Comparison of ENCODE assay signal across 23 mouse cellular contexts in genomic region chr10:112648986-112649385, GRCm38 (mm10).
"Had no signal": no experiment of that assay in that cellular context is flagged by ENCODE, and none has a peak within 500 bp of the region (broad histone marks: within the 10 kb centered on the region; RNA-seq: fewer than 3 reads in every experiment).

No protein-coding gene starts in this region.

- H3K27ac ChIP-seq: heart, embryonic 10.5 days; hindbrain, embryonic 10.5 days; hindbrain, embryonic 12.5 days; hindbrain, embryonic 14.5 days; intestine, embryonic 15.5 days; layer of hippocampus, adult 2 months; left cerebral cortex, adult 2 months; limb, embryonic 10.5 days; limb, embryonic 12.5 days; liver, embryonic 13.5 days; liver, embryonic 15.5 days had no signal

- H3K4me3 ChIP-seq: heart, embryonic 10.5 days; heart, embryonic 12.5 days; hindbrain, embryonic 10.5 days; hindbrain, embryonic 12.5 days; intestine, embryonic 15.5 days; layer of hippocampus, adult 2 months; left cerebral cortex, adult 2 months; limb, embryonic 10.5 days; limb, embryonic 12.5 days; liver, embryonic 13.5 days; liver, embryonic 15.5 days had no signal

- H3K4me1 ChIP-seq: heart, embryonic 10.5 days; heart, embryonic 12.5 days; hindbrain, embryonic 10.5 days; hindbrain, embryonic 12.5 days; intestine, embryonic 15.5 days; limb, embryonic 10.5 days; limb, embryonic 12.5 days; liver, embryonic 13.5 days; liver, embryonic 15.5 days had no signal

- H3K36me3 ChIP-seq: heart, embryonic 10.5 days; heart, embryonic 12.5 days; hindbrain, embryonic 10.5 days; hindbrain, embryonic 12.5 days; intestine, embryonic 15.5 days; limb, embryonic 10.5 days; limb, embryonic 12.5 days; liver, embryonic 13.5 days; liver, embryonic 15.5 days had no signal

- H3K27me3 ChIP-seq: heart, embryonic 12.5 days; hindbrain, embryonic 12.5 days; intestine, embryonic 15.5 days; limb, embryonic 12.5 days; liver, embryonic 13.5 days; liver, embryonic 15.5 days had no signal

- H3K9me3 ChIP-seq: heart, embryonic 10.5 days; heart, embryonic 12.5 days; hindbrain, embryonic 10.5 days; hindbrain, embryonic 12.5 days; intestine, embryonic 15.5 days; limb, embryonic 10.5 days; limb, embryonic 12.5 days; liver, embryonic 13.5 days; liver, embryonic 15.5 days had no signal

- DNase-seq: gastrocnemius, postnatal 25 days; heart, adult 18-20 months; heart, postnatal 10 days; heart, postnatal 4 days; kidney, adult 18-20 months; kidney, adult 8-10 months; kidney, postnatal 10 days; kidney, postnatal 25 days; kidney, postnatal 4 days; liver; liver, embryonic 13.5 days; liver, postnatal 0 days had no signal
